Mouse (Mus musculus) monocyte, adult 5-6 weeks (primary cell): Measurements from ENCODE around the gene Tmem14c. TPM values are rescaled to one million over a fixed set of nuclear protein-coding genes. Genes with fewer than 3 reads are reported as not detected.
A peak's percentile ranks its signal among the peaks of the same experiment; 100 is the strongest.
"Not testable (repeated sequence)": the region's sequence is repeated elsewhere in the genome, so short reads cannot be mapped to it uniquely, and the experiment has no call there.

ENCODE experiments used
- ATAC-seq: fragments of 153-309, 156-312 bp; replicated peaks from 2 replicates; pipeline ENCODE4 v1.8.0; 2017; ENCODE audit warnings: mild to moderate bottlenecking; ENCODE audit not compliant: low TSS enrichment, insufficient number of reproducible peaks, severe bottlenecking, poor library complexity, low FRiP score
- total RNA-seq: library from RNA; stranded (forward); fragments of 200-1000, 200-491, 200-594 nt; gene quantifications from 3 replicates; pipeline ENCODE4 v1.2.3, GENCODE M21; 2017

Gene Tmem14c
- 116 to 148 TPM (median 143 TPM) in 3 replicates for total RNA-seq

GRCm38 (mm10) chr13:41015829-41016634 is at the start of gene Tmem14c:
TSS of gene Tmem14c (plus strand) at chr13:41016292.
- peak; percentile 96 for ATAC-seq

GRCm38 (mm10) chr13:40967609-40968008 is 48.5 kb upstream of the Tmem14c start:
- ATAC-seq = peak; percentile 53

GRCm38 (mm10) chr13:40968564-40968963 is 47.5 kb upstream of the Tmem14c start:
- ATAC-seq = peak; percentile 72

GRCm38 (mm10) chr13:40969761-40970390 is 46.2 kb upstream of the Tmem14c start:
- no peak for ATAC-seq

- ATAC-seq = peak; percentile 79
Measured at GRCm38 (mm10) chr13:40971261-40971660, 44.8 kb upstream of the Tmem14c start.

- no peak for ATAC-seq
Measured at GRCm38 (mm10) chr13:40971831-40972230, 44.3 kb upstream of the Tmem14c start.

- ATAC-seq = no peak
Measured at GRCm38 (mm10) chr13:40972976-40973375, 43.1 kb upstream of the Tmem14c start.

GRCm38 (mm10) chr13:40977609-40978008 is 38.5 kb upstream of the Tmem14c start:
- ATAC-seq = peak; percentile 74

- no peak for ATAC-seq
Measured at GRCm38 (mm10) chr13:40978652-40979051, 37.4 kb upstream of the Tmem14c start.

- ATAC-seq = no peak
Measured at GRCm38 (mm10) chr13:40979321-40979720, 36.8 kb upstream of the Tmem14c start.

- no peak for ATAC-seq
Measured at GRCm38 (mm10) chr13:40982759-40983158, 33.3 kb upstream of the Tmem14c start.

GRCm38 (mm10) chr13:40986081-40986480 is 30.0 kb upstream of the Tmem14c start:
- ATAC-seq = no peak

- not testable (repeated sequence) for ATAC-seq
Measured at GRCm38 (mm10) chr13:40987608-40988303, 28.3 kb upstream of the Tmem14c start.

- ATAC-seq = no peak
Measured at GRCm38 (mm10) chr13:40988418-40988817, 27.7 kb upstream of the Tmem14c start.

GRCm38 (mm10) chr13:40994487-40995263 is 21.4 kb upstream of the Tmem14c start:
- no peak for ATAC-seq

GRCm38 (mm10) chr13:40998537-40998936 is 17.6 kb upstream of the Tmem14c start:
- not testable (repeated sequence) for ATAC-seq

- no peak for ATAC-seq
Measured at GRCm38 (mm10) chr13:41000140-41000925, 15.8 kb upstream of the Tmem14c start.
